Mouse (Mus musculus): Measurements from ENCODE around the gene Ttc17.

- TF ChIP-seq CTCF (IDR thresholded peaks at IDR 0.05; ENCODE audit: extremely low read depth, insufficient read depth, insufficient read length, insufficient replicate concordance): no peak
- TF ChIP-seq POLR2A (IDR thresholded peaks at IDR 0.05; ENCODE audit: low read depth, low read length): no peak
Measured at GRCm38 (mm10) chr2:94339495-94339894, 67.0 kb downstream of the Ttc17 start.
